Mouse (Mus musculus) megakaryocyte-erythroid progenitor cell, adult 5-6 weeks (primary cell): ENCODE results near the gene 1810065E05Rik. TPM values are rescaled to one million over a fixed set of nuclear protein-coding genes. Genes with fewer than 3 reads are reported as not detected.

Experiments used
- ATAC-seq: replicated peaks from 2 replicates; pipeline ENCODE4 v1.8.0; 2016; ENCODE audit warnings: mild to moderate bottlenecking, inconsistent platforms; ENCODE audit not compliant: severe bottlenecking, poor library complexity, low FRiP score, low TSS enrichment
- total RNA-seq, 2 experiments: library from RNA; stranded (forward) in 1 of 2; stranded (reverse) in 1 of 2; fragments of 200-1000, 215-1000 nt in 1 of 2; fragments of >200 nt in 1 of 2; fragmentation: Nextera tagmentation in 1 of 2; gene quantifications; 2 replicates each; pipeline ENCODE4 v1.2.3; 2014 to 2017

The 1810065E05Rik gene
- total RNA-seq (2014; fragmentation: Nextera tagmentation), result not detected in 2 replicates
- not detected in 2 replicates for total RNA-seq (2017)

DNA sequence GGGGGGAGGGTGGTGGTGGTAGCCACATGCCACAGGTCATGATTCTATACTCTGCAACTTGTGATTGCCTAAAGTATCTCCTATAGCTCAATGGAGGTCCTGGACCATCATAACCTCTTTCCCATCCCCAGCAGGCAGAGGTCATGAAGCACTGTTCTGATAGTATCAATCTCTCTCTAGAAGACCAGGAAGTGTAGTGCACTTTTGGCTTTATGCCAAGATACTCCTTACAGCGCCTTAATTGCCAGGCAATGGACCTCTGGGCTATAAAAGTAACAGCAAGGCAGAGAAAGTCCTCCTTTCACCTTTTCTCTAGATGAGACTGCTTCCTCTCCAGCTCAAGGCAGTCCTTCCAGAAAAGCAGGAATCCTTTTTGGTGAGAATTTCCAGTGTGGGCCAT is at the start of gene 1810065E05Rik:
TSS of gene 1810065E05Rik (plus strand) at position 297 of the 400 bp plus-strand sequence.
- ATAC-seq, result no peak

DNA sequence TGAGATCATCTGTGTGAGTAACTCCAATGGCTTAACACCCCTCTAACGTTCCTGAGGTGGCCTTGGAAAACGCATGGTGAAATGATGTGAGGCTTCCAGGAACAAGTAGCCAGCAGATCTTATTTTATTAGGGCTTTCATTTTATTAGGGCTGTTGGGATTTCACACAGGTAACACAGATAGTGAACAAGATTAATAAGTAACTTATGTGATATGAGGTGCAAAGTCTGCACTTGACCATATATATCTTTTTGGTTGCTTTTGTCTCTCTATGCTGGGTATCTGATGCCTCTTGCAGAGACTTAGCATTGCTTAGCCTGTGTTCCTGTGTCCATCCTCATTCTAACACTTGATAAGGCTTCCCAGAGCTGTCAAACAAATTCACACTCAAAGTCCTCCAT is 43.6 kb upstream of the 1810065E05Rik start:
- ATAC-seq, result no peak

DNA sequence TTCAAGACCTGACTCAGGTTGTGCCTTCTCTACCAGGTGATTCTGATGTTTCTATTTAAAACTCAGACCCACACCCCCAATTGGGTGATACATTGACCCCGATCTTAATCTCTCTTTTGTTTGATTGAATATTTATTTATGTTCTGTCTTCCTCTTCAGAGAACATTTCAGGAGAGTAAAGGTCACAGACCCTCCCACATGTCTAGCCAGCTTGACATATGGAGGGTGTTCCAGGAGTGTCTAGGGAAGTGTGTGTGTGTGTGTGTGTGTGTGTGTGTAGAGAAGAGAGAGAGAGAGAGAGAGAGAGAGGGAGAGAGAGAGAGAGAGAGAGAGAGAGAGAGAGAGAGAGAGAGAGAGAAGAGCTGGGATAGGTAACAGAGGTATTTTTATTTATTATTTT is 43.2 kb upstream of the 1810065E05Rik start:
- no peak for ATAC-seq

DNA sequence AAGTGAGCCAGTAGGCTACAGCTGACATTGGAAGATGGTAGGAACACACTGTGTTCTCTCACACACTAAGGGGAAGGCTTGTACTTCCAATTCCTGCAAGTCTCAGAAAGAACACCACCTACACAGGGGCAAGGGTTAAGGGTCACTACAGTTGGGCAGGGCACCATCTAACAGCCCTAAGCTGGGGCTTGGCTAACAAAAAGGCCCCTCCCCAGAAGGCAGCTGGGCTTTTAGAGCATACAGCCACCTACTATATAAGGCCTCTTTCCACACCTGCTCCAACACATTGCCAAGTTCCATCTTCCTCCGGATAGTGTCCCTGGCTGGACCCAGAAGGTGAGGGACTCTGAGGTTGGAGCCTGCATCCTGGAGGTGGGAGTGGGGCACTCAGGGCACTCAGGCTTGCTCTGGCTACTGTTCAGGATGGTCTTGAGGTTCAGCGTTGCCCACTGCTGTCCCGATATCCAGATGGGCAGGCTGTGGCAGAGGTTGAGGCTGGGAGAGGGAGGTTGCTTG is 42.1 kb upstream of the 1810065E05Rik start, which contains the start of gene Lypd8:
TSS of gene Lypd8 (plus strand) at position 281 of the 516 bp plus-strand sequence.
- ATAC-seq, result no peak

GRCm38 (mm10) chr11:58379516-58379915 is 41.4 kb upstream of the 1810065E05Rik start:
- no peak for ATAC-seq

GRCm38 (mm10) chr11:58382471-58382870 is 38.4 kb upstream of the 1810065E05Rik start:
- ATAC-seq, result no peak

- ATAC-seq, result no peak
These were observed 20.8 kb upstream of the 1810065E05Rik start for GRCm38 (mm10) chr11:58399985-58400645.

DNA sequence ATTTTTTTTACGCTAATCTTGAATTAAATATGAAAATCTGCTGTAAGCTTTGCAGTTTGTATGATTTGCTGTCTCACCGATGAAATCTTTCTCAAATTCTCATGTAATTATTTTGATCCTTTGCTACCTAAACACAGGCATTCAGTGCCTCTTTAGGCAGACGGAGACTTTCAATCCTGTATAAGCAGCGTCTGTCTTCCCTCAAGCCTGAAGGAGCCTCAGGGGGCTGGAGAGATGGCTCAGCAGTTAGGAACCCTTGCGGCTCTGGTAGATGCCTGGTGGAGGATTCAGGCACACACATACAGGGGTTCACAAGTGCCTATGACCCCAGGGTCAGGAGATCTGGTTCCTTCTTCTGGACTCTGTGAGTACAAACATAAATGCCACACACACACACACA is 20.3 kb upstream of the 1810065E05Rik start:
- ATAC-seq, result no peak

GRCm38 (mm10) chr11:58408066-58408465 is 12.8 kb upstream of the 1810065E05Rik start:
- no peak for ATAC-seq

DNA sequence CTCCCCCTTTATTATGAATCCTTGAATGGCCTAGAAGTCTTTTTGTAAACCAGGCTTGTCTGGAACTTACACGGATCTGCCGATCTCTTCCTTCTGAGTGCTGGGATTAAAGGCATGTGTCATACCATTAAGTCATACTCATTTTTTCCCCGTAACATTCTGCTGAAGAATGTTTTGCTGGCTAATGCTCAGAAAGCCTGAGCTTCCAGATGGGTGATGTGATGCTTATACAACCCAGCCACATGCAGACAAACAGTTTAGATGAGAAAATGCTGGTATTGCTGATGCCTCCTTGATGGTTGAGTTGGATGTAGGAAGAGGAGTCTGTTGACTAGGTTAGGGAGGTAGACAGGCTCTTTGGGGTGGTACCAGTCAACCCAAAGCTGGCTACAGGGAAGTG is 2.6 kb upstream of the 1810065E05Rik start:
- ATAC-seq, result no peak

DNA sequence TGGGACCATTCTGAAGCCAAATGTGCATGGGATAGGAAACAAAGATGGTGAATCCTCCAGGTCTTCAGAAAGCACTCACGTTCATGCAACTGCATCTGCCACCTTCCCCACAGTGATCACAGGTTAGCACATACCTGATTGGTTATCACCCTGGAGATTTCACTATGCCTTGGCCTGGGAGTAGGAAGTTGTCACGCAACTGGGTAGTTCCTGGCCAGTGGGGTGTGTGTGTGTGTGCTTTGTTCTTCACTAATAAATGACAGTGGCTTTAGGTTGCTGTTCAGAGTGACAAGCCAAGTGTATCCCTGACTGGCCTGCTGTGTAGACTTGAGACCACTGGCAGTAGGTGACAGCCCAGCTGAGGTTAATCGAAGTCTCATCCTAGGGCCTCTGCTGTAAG is 11.3 kb downstream of the 1810065E05Rik start, which contains the start of gene Gm12253:
TSS of gene Gm12253 (plus strand) at position 301 of the 400 bp plus-strand sequence.
- no peak for ATAC-seq

GRCm38 (mm10) chr11:58437866-58438265 is 17.0 kb downstream of the 1810065E05Rik start:
- ATAC-seq, result no peak

GRCm38 (mm10) chr11:58452759-58453158 is 31.8 kb downstream of the 1810065E05Rik start, which contains the start of gene Lypd9:
TSS of gene Lypd9 (minus strand) at chr11:58452923.
- no peak for ATAC-seq

DNA sequence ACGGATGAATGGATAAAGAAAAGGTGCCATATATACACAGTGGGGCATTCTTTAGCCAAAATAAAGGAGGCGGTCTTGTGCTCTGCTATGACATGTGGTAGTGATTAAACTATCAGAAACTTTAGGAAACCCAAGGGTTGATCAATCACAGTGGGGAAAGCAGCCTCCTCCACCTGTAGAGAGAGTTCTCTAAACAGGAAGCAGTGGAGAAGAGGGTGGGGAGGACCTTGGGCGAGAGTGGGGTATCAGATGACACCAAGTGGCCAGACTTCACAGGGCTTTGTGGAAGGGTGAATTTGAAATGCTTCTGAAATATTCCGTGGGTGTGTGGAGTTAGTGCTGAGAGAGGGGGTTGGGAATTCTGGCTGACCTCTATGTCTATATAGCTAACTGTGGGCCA is 32.7 kb downstream of the 1810065E05Rik start:
- no peak for ATAC-seq

- no peak for ATAC-seq
These were observed 41.3 kb downstream of the 1810065E05Rik start, which contains the start of gene Olfr30 for GRCm38 (mm10) chr11:58462170-58462569. TSS of gene Olfr30 (minus strand) at chr11:58462270.

Other genes with a start within 250 kb of the 1810065E05Rik start
- gene Mrpl22, start 249.4 kb upstream of the 1810065E05Rik start, total RNA-seq (2014; fragmentation: Nextera tagmentation), result 75.6 and 84.9 TPM in 2 replicates
- gene Mrpl22, start 249.4 kb upstream of the 1810065E05Rik start, total RNA-seq (2017), result 49.6 and 76.6 TPM in 2 replicates
- gene Igtp, start 221.6 kb upstream of the 1810065E05Rik start, total RNA-seq (2014; fragmentation: Nextera tagmentation), result 12.8 and 15.3 TPM in 2 replicates
- gene Igtp, start 221.6 kb upstream of the 1810065E05Rik start, total RNA-seq (2017), result 11.5 and 12.3 TPM in 2 replicates
- gene Irgm2, start 221.5 kb upstream of the 1810065E05Rik start, total RNA-seq (2014; fragmentation: Nextera tagmentation), result 1.2 and 6.1 TPM in 2 replicates
- 2.9 and 3.7 TPM in 2 replicates for gene Irgm2, start 221.5 kb upstream of the 1810065E05Rik start, total RNA-seq (2017)
- gene 4930438A08Rik, start 146.3 kb upstream of the 1810065E05Rik start, total RNA-seq (2014; fragmentation: Nextera tagmentation), result 2.3 TPM in 1 of 2 replicates, not detected in the other
- gene 4930438A08Rik, start 146.3 kb upstream of the 1810065E05Rik start, total RNA-seq (2017), result 0.19 TPM in 1 of 2 replicates, not detected in the other
- 34.0 and 66.1 TPM in 2 replicates for gene Zfp692, start 114.0 kb upstream of the 1810065E05Rik start, total RNA-seq (2014; fragmentation: Nextera tagmentation)
- gene Zfp692, start 114.0 kb upstream of the 1810065E05Rik start, total RNA-seq (2017), result 25.0 and 26.7 TPM in 2 replicates
- gene Zfp672, start 90.8 kb upstream of the 1810065E05Rik start, total RNA-seq (2014; fragmentation: Nextera tagmentation), result 60.9 and 65.9 TPM in 2 replicates
- gene Zfp672, start 90.8 kb upstream of the 1810065E05Rik start, total RNA-seq (2017), result 28.5 and 30.9 TPM in 2 replicates
- gene Sh3bp5l, start 90.4 kb upstream of the 1810065E05Rik start, total RNA-seq (2014; fragmentation: Nextera tagmentation), result 12.8 and 13.8 TPM in 2 replicates
- gene Sh3bp5l, start 90.4 kb upstream of the 1810065E05Rik start, total RNA-seq (2017), result 10.4 and 20.9 TPM in 2 replicates
- not detected in 2 replicates for gene Lypd8, start 42.1 kb upstream of the 1810065E05Rik start, total RNA-seq (2014; fragmentation: Nextera tagmentation)
- not detected in 2 replicates for gene Lypd8, start 42.1 kb upstream of the 1810065E05Rik start, total RNA-seq (2017)
- not detected in 2 replicates for gene Gm12253, start 11.4 kb downstream of the 1810065E05Rik start, total RNA-seq (2014; fragmentation: Nextera tagmentation)
- gene Gm12253, start 11.4 kb downstream of the 1810065E05Rik start, total RNA-seq (2017), result not detected in 2 replicates
- not detected in 2 replicates for gene Lypd9, start 31.8 kb downstream of the 1810065E05Rik start, total RNA-seq (2014; fragmentation: Nextera tagmentation)
- gene Lypd9, start 31.8 kb downstream of the 1810065E05Rik start, total RNA-seq (2017), result not detected in 2 replicates
- gene Olfr30, start 41.2 kb downstream of the 1810065E05Rik start, total RNA-seq (2014; fragmentation: Nextera tagmentation), result not detected in 2 replicates
- not detected in 2 replicates for gene Olfr30, start 41.2 kb downstream of the 1810065E05Rik start, total RNA-seq (2017)
- gene Olfr332, start 71.4 kb downstream of the 1810065E05Rik start, total RNA-seq (2014; fragmentation: Nextera tagmentation), result not detected in 2 replicates
- gene Olfr332, start 71.4 kb downstream of the 1810065E05Rik start, total RNA-seq (2017), result not detected in 2 replicates
- not detected in 2 replicates for gene Olfr331, start 81.5 kb downstream of the 1810065E05Rik start, total RNA-seq (2014; fragmentation: Nextera tagmentation)
- gene Olfr331, start 81.5 kb downstream of the 1810065E05Rik start, total RNA-seq (2017), result not detected in 2 replicates
- not detected in 2 replicates for gene Olfr330, start 113.7 kb downstream of the 1810065E05Rik start, total RNA-seq (2014; fragmentation: Nextera tagmentation)
- gene Olfr330, start 113.7 kb downstream of the 1810065E05Rik start, total RNA-seq (2017), result not detected in 2 replicates
- not detected in 2 replicates for gene Olfr329-ps, start 125.3 kb downstream of the 1810065E05Rik start, total RNA-seq (2014; fragmentation: Nextera tagmentation)
- gene Olfr329-ps, start 125.3 kb downstream of the 1810065E05Rik start, total RNA-seq (2017), result not detected in 2 replicates
- not detected in 2 replicates for gene Olfr328, start 134.5 kb downstream of the 1810065E05Rik start, total RNA-seq (2014; fragmentation: Nextera tagmentation)
- not detected in 2 replicates for gene Olfr328, start 134.5 kb downstream of the 1810065E05Rik start, total RNA-seq (2017)
- gene Olfr224, start 149.4 kb downstream of the 1810065E05Rik start, total RNA-seq (2014; fragmentation: Nextera tagmentation), result not detected in 2 replicates
- gene Olfr224, start 149.4 kb downstream of the 1810065E05Rik start, total RNA-seq (2017), result not detected in 2 replicates
- gene Olfr325, start 156.6 kb downstream of the 1810065E05Rik start, total RNA-seq (2014; fragmentation: Nextera tagmentation), result not detected in 2 replicates
- not detected in 2 replicates for gene Olfr325, start 156.6 kb downstream of the 1810065E05Rik start, total RNA-seq (2017)
- not detected in 2 replicates for gene Olfr324, start 174.0 kb downstream of the 1810065E05Rik start, total RNA-seq (2014; fragmentation: Nextera tagmentation)
- not detected in 2 replicates for gene Olfr324, start 174.0 kb downstream of the 1810065E05Rik start, total RNA-seq (2017)
- gene 2210407C18Rik, start 195.0 kb downstream of the 1810065E05Rik start, total RNA-seq (2014; fragmentation: Nextera tagmentation), result not detected in 2 replicates
- not detected in 2 replicates for gene 2210407C18Rik, start 195.0 kb downstream of the 1810065E05Rik start, total RNA-seq (2017)
- not detected in 2 replicates for gene Olfr323, start 209.4 kb downstream of the 1810065E05Rik start, total RNA-seq (2014; fragmentation: Nextera tagmentation)
- not detected in 2 replicates for gene Olfr323, start 209.4 kb downstream of the 1810065E05Rik start, total RNA-seq (2017)
- gene Trim58, start 219.4 kb downstream of the 1810065E05Rik start, total RNA-seq (2014; fragmentation: Nextera tagmentation), result 10.9 and 13.2 TPM in 2 replicates
- 5.3 and 8.0 TPM in 2 replicates for gene Trim58, start 219.4 kb downstream of the 1810065E05Rik start, total RNA-seq (2017)
- gene Olfr322, start 237.7 kb downstream of the 1810065E05Rik start, total RNA-seq (2014; fragmentation: Nextera tagmentation), result not detected in 2 replicates
- gene Olfr322, start 237.7 kb downstream of the 1810065E05Rik start, total RNA-seq (2017), result 0.15 TPM in 1 of 2 replicates, not detected in the other